Mouse (Mus musculus) stomach, embryonic 14.5 days (tissue): ENCODE results near the gene Armc7. TPM values are rescaled to one million over a fixed set of nuclear protein-coding genes. Genes with fewer than 3 reads are reported as not detected.

Experiments used
- ATAC-seq: fragments of 200-750 bp; cut with Nextera tagmentation; 2 replicates; pipeline ENCODE4 v1.8.0; 2017; ENCODE audit warnings: low read depth, moderate TSS enrichment; ENCODE audit not compliant: insufficient number of reproducible peaks, insufficient read depth, low FRiP score
- H3K27ac ChIP-seq: fragments of 300-500 bp; sonication (generic); 2 replicates; pipeline ENCODE4 v1.5.1; 2014; ENCODE audit warnings: mild to moderate bottlenecking, low read length, moderate library complexity, mixed read lengths
- H3K27me3 ChIP-seq: fragments of 300-500 bp; sonication (generic); 2 replicates; pipeline ENCODE4 v1.6.1; 2014; ENCODE audit warnings: low read length, control low read depth, mixed read lengths; ENCODE audit not compliant: control insufficient read depth, insufficient read depth
- H3K36me3 ChIP-seq: fragments of 300-500 bp; sonication (generic); 2 replicates; pipeline ENCODE4 v1.6.1; 2014; ENCODE audit warnings: mild to moderate bottlenecking, control low read depth, low read length, moderate library complexity, mixed read lengths; ENCODE audit not compliant: control insufficient read depth, insufficient read depth
- H3K4me1 ChIP-seq: fragments of 300-500 bp; sonication (generic); 2 replicates; pipeline ENCODE4 v1.6.1; 2014; ENCODE audit warnings: low read length, control low read depth, mixed read lengths; ENCODE audit not compliant: control insufficient read depth, insufficient read depth
- H3K4me2 ChIP-seq: fragments of 300-500 bp; sonication (generic); replicated peaks from 2 replicates; pipeline ENCODE4 v1.6.1; 2014; ENCODE audit warnings: low read depth, low read length, control low read depth
- H3K4me3 ChIP-seq: fragments of 300-500 bp; sonication (generic); 2 replicates; pipeline ENCODE4 v1.5.1; 2014; ENCODE audit warnings: low read depth, low read length, control low read depth
- H3K9ac ChIP-seq: fragments of 300-500 bp; sonication (generic); replicated peaks from 2 replicates; pipeline ENCODE4 v1.6.1; 2014; ENCODE audit warnings: low read depth, mild to moderate bottlenecking, control low read depth, low read length, moderate library complexity, mixed read lengths
- H3K9me3 ChIP-seq: fragments of 300-500 bp; sonication (generic); 2 replicates; pipeline ENCODE4 v1.6.1; 2016; ENCODE audit warnings: low read depth, low read length, control low read depth; ENCODE audit not compliant: control insufficient read depth
- WGBS: fragments of 180-500 bp; shearing (Covaris S2); extraction: QIAGEN DNeasy Blood & Tissue Kit; methylation state at CpG from one replicate; pipeline ENCODE4 v1.1.7; 2014; 5-methylcytosine and 5-hydroxymethylcytosine counted together
- polyA plus RNA-seq: library from polyadenylated mRNA; unstranded; fragments of >200 nt; fragmentation: Nextera tagmentation; extraction: Ambion mirVana; gene quantifications from 2 replicates; pipeline ENCODE4 v1.2.1, GENCODE M21; 2014

Gene Armc7
- polyA plus RNA-seq, 1 experiment from 2014 or later = 8.0 TPM

GRCm38 (mm10) chr11:115510507-115510888 lies 35.0 kb downstream of the Armc7 start:
- 53% methylated on average over 5 of the region's 5 CpGs for WGBS
- ATAC-seq = no peak
- peaks cover 49% of the 10 kb centered on the region for H3K4me1 ChIP-seq
- peak overlapping the region; percentile 58 for H3K4me2 ChIP-seq
- no peaks in the 10 kb centered on the region for H3K27me3 ChIP-seq
- no peak overlapping the region for H3K9ac ChIP-seq
- no peak overlapping the region; the same call in 1 of the 2 replicates for H3K4me3 ChIP-seq
- H3K9me3 ChIP-seq = no peaks in the 10 kb centered on the region
- no peaks in the 10 kb centered on the region for H3K36me3 ChIP-seq
- no peak overlapping the region; the same call in 1 of the 2 replicates for H3K27ac ChIP-seq

GRCm38 (mm10) chr11:115511121-115511520 lies 35.7 kb downstream of the Armc7 start:
- Histone ChIP-seq H3K4me3 (peak overlapping the region; percentile 99; the same call in 1 of the 2 replicates), H3K27ac (no peak overlapping the region), H3K27me3 (no peaks in the 10 kb centered on the region), H3K9me3 (no peaks in the 10 kb centered on the region), H3K36me3 (no peaks in the 10 kb centered on the region), H3K4me1 (peaks cover 49% of the 10 kb centered on the region), H3K9ac (0 out of 2 replicates have a peak overlapping the region, but pooled peaks have one; percentile 2), H3K4me2 (peak overlapping the region; percentile 58)
- WGBS = 54% methylated on average over 2 of the region's 2 CpGs
- ATAC-seq = no peak

- Histone ChIP-seq H3K4me2 (peak overlapping the region; percentile 58), H3K27me3 (no peaks in the 10 kb centered on the region), H3K9me3 (no peaks in the 10 kb centered on the region), H3K9ac (peak overlapping the region; percentile 93; the same call in 1 of the 2 replicates), H3K27ac (peak overlapping the region; percentile 39; the same call in 1 of the 2 replicates), H3K4me3 (peak overlapping the region; percentile 99), H3K36me3 (no peaks in the 10 kb centered on the region), H3K4me1 (peaks cover 49% of the 10 kb centered on the region)
- ATAC-seq = no peak
- WGBS = 20% methylated on average over 3 of the region's 3 CpGs
These were observed 36.5 kb downstream of the Armc7 start for GRCm38 (mm10) chr11:115512004-115512403.

- H3K4me1 ChIP-seq = peaks cover 48% of the 10 kb centered on the region
- H3K27ac ChIP-seq = peak overlapping the region; percentile 39; the same call in 1 of the 2 replicates
- ATAC-seq = no peak
- no peaks in the 10 kb centered on the region for H3K36me3 ChIP-seq
- H3K9me3 ChIP-seq = no peaks in the 10 kb centered on the region
- no peaks in the 10 kb centered on the region for H3K27me3 ChIP-seq
- peak overlapping the region; percentile 99 for H3K4me3 ChIP-seq
- peak overlapping the region; percentile 93 for H3K9ac ChIP-seq
- 19% methylated on average over 8 of the region's 8 CpGs for WGBS
- peak overlapping the region; percentile 58 for H3K4me2 ChIP-seq
These were observed 37.1 kb downstream of the Armc7 start for GRCm38 (mm10) chr11:115512407-115513183.

GRCm38 (mm10) chr11:115513271-115514237 lies 38.1 kb downstream of the Armc7 start:
- ATAC-seq = peak; percentile 54
- no peaks in the 10 kb centered on the region for H3K27me3 ChIP-seq
- peak overlapping the region; percentile 91 for H3K27ac ChIP-seq
- peak overlapping the region; percentile 93 for H3K9ac ChIP-seq
- peak overlapping the region; percentile 99 for H3K4me3 ChIP-seq
- H3K36me3 ChIP-seq = no peaks in the 10 kb centered on the region
- WGBS = under 1% methylated on average over 57 of the region's 57 CpGs
- peak overlapping the region; percentile 58 for H3K4me2 ChIP-seq
- no peaks in the 10 kb centered on the region for H3K9me3 ChIP-seq
- H3K4me1 ChIP-seq = peaks cover 39% of the 10 kb centered on the region

GRCm38 (mm10) chr11:115514238-115514663 lies 38.8 kb downstream of the Armc7 start, which contains the start of gene Jpt1:
Gene Jpt1, minus strand, starts transcription at chr11:115514387.
- peaks cover 34% of the 10 kb centered on the region for H3K4me1 ChIP-seq
- 1% methylated on average over 24 of the region's 24 CpGs for WGBS
- no peaks in the 10 kb centered on the region for H3K36me3 ChIP-seq
- H3K27me3 ChIP-seq = no peaks in the 10 kb centered on the region
- ATAC-seq = peak; percentile 97
- H3K9ac ChIP-seq = peak within 1 kb of the TSS; percentile 93
- peak within 1 kb of the TSS; percentile 99 for H3K4me3 ChIP-seq
- peak within 1 kb of the TSS; percentile 58 for H3K4me2 ChIP-seq
- peak within 1 kb of the TSS; percentile 91 for H3K27ac ChIP-seq
- H3K9me3 ChIP-seq = no peaks in the 10 kb centered on the region

GRCm38 (mm10) chr11:115515021-115515420 lies 39.6 kb downstream of the Armc7 start:
- Histone ChIP-seq H3K27ac (no peak overlapping the region), H3K27me3 (no peaks in the 10 kb centered on the region), H3K9ac (no peak overlapping the region), H3K4me2 (0 out of 2 replicates have a peak overlapping the region, but pooled peaks have one; percentile 58), H3K4me1 (peaks cover 30% of the 10 kb centered on the region), H3K9me3 (no peaks in the 10 kb centered on the region), H3K36me3 (no peaks in the 10 kb centered on the region), H3K4me3 (no peak overlapping the region)
- ATAC-seq = no peak
- 66% methylated on average over 6 of the region's 6 CpGs for WGBS

- H3K4me1 ChIP-seq = peaks cover 12% of the 10 kb centered on the region; the same call in 1 of the 2 replicates
- no peak overlapping the region for H3K4me2 ChIP-seq
- H3K27ac ChIP-seq = no peak overlapping the region
- H3K9me3 ChIP-seq = no peaks in the 10 kb centered on the region
- no peak overlapping the region for H3K9ac ChIP-seq
- no peaks in the 10 kb centered on the region for H3K27me3 ChIP-seq
- 79% methylated on average over 5 of the region's 5 CpGs for WGBS
- no peak for ATAC-seq
- H3K36me3 ChIP-seq = no peaks in the 10 kb centered on the region
- H3K4me3 ChIP-seq = no peak overlapping the region
These were observed 41.5 kb downstream of the Armc7 start for GRCm38 (mm10) chr11:115516942-115517341.
